Mouse (Mus musculus) ES-Bruce4 (cell line): Measurements from ENCODE around the gene Hinfp.

Experiments
- CTCF ChIP-seq: IDR thresholded peaks from one replicate; pipeline ENCODE4 v1.8.1; 2011; ENCODE audit warnings: low read depth, low read length
- POLR2A ChIP-seq: IDR thresholded peaks from one replicate; pipeline ENCODE4 v1.8.1; 2011; ENCODE audit warnings: low read length; ENCODE audit not compliant: insufficient read depth

- TF ChIP-seq CTCF (no peak), POLR2A (peak; percentile 50)
These were observed 38.4 kb upstream of the Hinfp start, which contains the start of gene Hmbs for GRCm38 (mm10) chr9:44343781-44344421.
